Mouse (Mus musculus) neutrophil, adult 83 days (primary cell): Measurements from ENCODE around the gene Tbc1d1. TPM values are rescaled to one million over a fixed set of nuclear protein-coding genes. Genes with fewer than 3 reads are reported as not detected.

ENCODE experiments used
- total RNA-seq, 2 experiments: library from RNA; stranded (reverse); gene quantifications; one replicate each; pipeline ENCODE4 v1.2.4; 2023

The Tbc1d1 gene
- 10 to 100 TPM; 60.9 to 62.3 TPM for total RNA-seq

GRCm38 (mm10) chr5:64155861-64156550 is at the start of gene Tbc1d1:
TSS of gene Tbc1d1 (plus strand) at chr5:64156305.

Other genes with a start within 250 kb of the Tbc1d1 start
- 10 to 100 TPM; 44.0 to 49.6 TPM for gene Rell1, start 187.4 kb upstream of the Tbc1d1 start, total RNA-seq
- 10 to 100 TPM; 29.5 to 33.4 TPM for gene Pgm2, start 63.4 kb upstream of the Tbc1d1 start, total RNA-seq